Comparison of ENCODE assay signal across 11 mouse cellular contexts in genomic region chr10:95336781-95337544, GRCm38 (mm10). TPM values are rescaled to one million over a fixed set of nuclear protein-coding genes. Genes with fewer than 3 reads are reported as not detected.
A peak's percentile ranks its signal among the peaks of the same experiment; 100 is the strongest.
DNase-seq lines count a peak whose midpoint lies in the region; ATAC-seq lines count a peak whose summit lies in the region.
"Had no signal": no experiment of that assay in that cellular context is flagged by ENCODE, and none has a peak within 500 bp of the region (broad histone marks: within the 10 kb centered on the region; RNA-seq: fewer than 3 reads in every experiment).

No protein-coding gene starts in this region.

- H3K4me3 ChIP-seq in embryonic facial prominence, embryonic 14.5 days (ENCODE audit: low read depth, low read length), result no peak overlapping the region
- no peak overlapping the region for H3K4me3 ChIP-seq in embryonic facial prominence, embryonic 10.5 days
- no peak overlapping the region for H3K4me3 ChIP-seq in intestine, embryonic 15.5 days (replicated peaks)
- H3K4me3 ChIP-seq: limb, embryonic 15.5 days had no signal

- no peak overlapping the region for H3K9ac ChIP-seq in embryonic facial prominence, embryonic 14.5 days (ENCODE audit: low read depth, low read length)
- no peak overlapping the region for H3K9ac ChIP-seq in intestine, embryonic 15.5 days
- H3K9ac ChIP-seq: limb, embryonic 15.5 days had no signal

- intact Hi-C loops in gastrocnemius, postnatal 36 days (cut with DNase I), result no loop called here

- H3K36me3 ChIP-seq in embryonic facial prominence, embryonic 14.5 days (ENCODE audit: control insufficient read depth, insufficient read depth, low read length), result no peaks in the 10 kb centered on the region
- H3K36me3 ChIP-seq in embryonic facial prominence, embryonic 10.5 days (replicated peaks), result no peaks in the 10 kb centered on the region
- no peaks in the 10 kb centered on the region for H3K36me3 ChIP-seq in intestine, embryonic 15.5 days
- H3K36me3 ChIP-seq: limb, embryonic 15.5 days had no signal

- H3K27ac ChIP-seq in embryonic facial prominence, embryonic 14.5 days (replicated peaks; ENCODE audit: low read depth, low read length), result no peak overlapping the region
- H3K27ac ChIP-seq in embryonic facial prominence, embryonic 10.5 days (replicated peaks), result no peak overlapping the region
- 0 out of 2 replicates have a peak overlapping the region, but pooled peaks have one; percentile 22 for H3K27ac ChIP-seq in intestine, embryonic 15.5 days
- H3K27ac ChIP-seq: limb, embryonic 15.5 days had no signal

- no peak overlapping the region for H3K4me2 ChIP-seq in embryonic facial prominence, embryonic 14.5 days (ENCODE audit: low read depth, low read length)
- peak overlapping the region; percentile 30 for H3K4me2 ChIP-seq in intestine, embryonic 15.5 days (replicated peaks)
- H3K4me2 ChIP-seq: limb, embryonic 15.5 days had no signal

- no peaks in the 10 kb centered on the region for H3K27me3 ChIP-seq in embryonic facial prominence, embryonic 14.5 days (replicated peaks; ENCODE audit: control insufficient read depth, insufficient read depth, low read length)
- H3K27me3 ChIP-seq in embryonic facial prominence, embryonic 10.5 days (replicated peaks; ENCODE audit: low read depth, poor library complexity, severe bottlenecking), result no peaks in the 10 kb centered on the region
- no peaks in the 10 kb centered on the region for H3K27me3 ChIP-seq in intestine, embryonic 15.5 days (replicated peaks)
- H3K27me3 ChIP-seq: limb, embryonic 15.5 days had no signal

- peak; percentile 82; the same call in 1 of the 2 replicates for ATAC-seq in embryonic facial prominence, embryonic 14.5 days (ENCODE audit: low read depth)
- peak; percentile 71 for ATAC-seq in intestine, embryonic 15.5 days

- DNase-seq in embryonic facial prominence, embryonic 14.5 days (ENCODE audit: low spot score), result peak; percentile 76
- DNase-seq in embryonic facial prominence, embryonic 10.5 days (ENCODE audit: low spot score), result no peak
- DNase-seq in retina, embryonic 14.5 days (ENCODE audit: low spot score), result peak; percentile 45
- no peak for DNase-seq in retina, postnatal 1 day
- DNase-seq in cerebellum, postnatal 25 days, result no peak
- no peak for DNase-seq in gastrocnemius, postnatal 36 days
- no peak for DNase-seq in cerebellum, postnatal 36 days
- DNase-seq: cerebellum, adult 11-12 months; right cerebral cortex, postnatal 4 days had no signal

- 14% methylated on average over 4 of the region's 4 CpGs for WGBS in embryonic facial prominence, embryonic 14.5 days
- 31% methylated on average over 4 of the region's 4 CpGs for WGBS in embryonic facial prominence, embryonic 10.5 days
- 13% methylated on average over 4 of the region's 4 CpGs for WGBS in intestine, embryonic 15.5 days

- no peaks in the 10 kb centered on the region for H3K4me1 ChIP-seq in embryonic facial prominence, embryonic 14.5 days (ENCODE audit: control insufficient read depth, insufficient read depth, low read length)
- H3K4me1 ChIP-seq in embryonic facial prominence, embryonic 10.5 days, result peaks cover 8% of the 10 kb centered on the region
- peaks cover 7% of the 10 kb centered on the region; the same call in 1 of the 2 replicates for H3K4me1 ChIP-seq in intestine, embryonic 15.5 days (replicated peaks)
- H3K4me1 ChIP-seq: limb, embryonic 15.5 days had no signal

- no peaks in the 10 kb centered on the region for H3K9me3 ChIP-seq in embryonic facial prominence, embryonic 14.5 days (ENCODE audit: control insufficient read depth, low read length)
- no peaks in the 10 kb centered on the region for H3K9me3 ChIP-seq in embryonic facial prominence, embryonic 10.5 days
- H3K9me3 ChIP-seq in intestine, embryonic 15.5 days, result no peaks in the 10 kb centered on the region
- H3K9me3 ChIP-seq: limb, embryonic 15.5 days had no signal

RNA-seq across cellular contexts. Expression of gene Cradd, which starts 13.0 kb away (rescaled TPM):
- 10.4 and 11.0 TPM in 2 replicates for polyA plus RNA-seq in embryonic facial prominence, embryonic 14.5 days (2014; fragmentation: Nextera tagmentation; extraction: Ambion mirVana)
- 12.3 and 13.5 TPM in 2 replicates for polyA plus RNA-seq in embryonic facial prominence, embryonic 10.5 days (2016; fragmentation: Nextera tagmentation; extraction: Ambion mirVana)
- polyA plus RNA-seq in intestine, embryonic 15.5 days (2015; fragmentation: Nextera tagmentation; extraction: Ambion mirVana), result 10.8 and 11.2 TPM in 2 replicates
- 10 to 100 TPM in 1 of 2 experiments, 1 to 10 TPM in 1; 8.3 to 11.1 TPM for total RNA-seq in gastrocnemius, postnatal 36 days (2021)

Comparison
In these comparisons a context has a peak if more than half of its experiments do, and no peak if none do; other contexts are left out.
1. DNase-seq: peak in embryonic facial prominence, embryonic 14.5 days (single experiment) and retina, embryonic 14.5 days (single experiment); none in embryonic facial prominence, embryonic 10.5 days (single experiment), retina, postnatal 1 day (single experiment), cerebellum, postnatal 25 days (0 of 2), gastrocnemius, postnatal 36 days (0 of 2) and cerebellum, postnatal 36 days (0 of 2).